Mouse (Mus musculus): ENCODE results near the gene Fev.

The Fev gene

GRCm38 (mm10) chr1:74880785-74881360, 4.3 kb downstream of the Fev start:
- DNase-seq (ENCODE audit: low spot score in 2 of 2): peak in 1 of 2 experiments; percentile 72

DNA sequence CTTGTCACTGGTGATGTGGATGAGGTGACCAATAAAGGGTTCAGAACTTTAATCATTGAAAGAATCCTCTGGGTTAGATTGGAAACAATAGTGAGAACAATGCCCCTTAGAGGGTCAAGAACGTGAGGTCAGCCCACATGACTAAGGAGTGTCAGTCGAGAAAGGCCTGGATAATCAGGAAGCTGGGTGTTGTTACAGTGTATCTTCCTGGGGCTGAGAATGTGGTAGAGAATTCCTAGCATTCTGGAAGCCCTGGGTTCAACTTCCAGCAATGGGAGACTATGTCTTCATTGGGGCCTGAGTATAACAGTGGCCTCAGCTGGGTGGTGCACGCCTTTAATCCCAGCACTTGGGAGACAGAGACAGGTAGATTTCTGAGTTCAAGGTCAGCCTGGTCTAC, 8.0 kb downstream of the Fev start:
- no peak for DNase-seq (ENCODE audit: low spot score in 2 of 2)

DNA sequence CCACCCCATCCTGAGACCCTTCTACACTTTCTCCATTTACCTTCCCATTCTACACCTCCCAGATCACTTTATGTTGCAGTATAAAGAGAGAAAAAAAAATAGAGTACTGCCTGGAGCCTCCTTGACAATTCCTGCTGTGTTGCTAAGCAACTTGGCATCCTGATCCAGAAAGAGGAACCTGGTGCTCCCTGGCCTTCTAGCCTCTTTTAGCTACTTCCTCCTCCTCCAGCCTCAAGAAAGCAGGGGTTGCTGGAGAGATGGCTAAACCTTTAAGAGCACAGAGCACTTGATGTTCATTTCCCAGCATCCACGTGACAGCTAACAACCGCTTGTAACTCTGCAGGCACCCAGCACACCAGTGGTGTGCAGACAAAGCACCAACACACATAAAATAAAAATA, 13.0 kb downstream of the Fev start:
- DNase-seq (ENCODE audit: low spot score in 2 of 2): no peak

- no peak for DNase-seq (ENCODE audit: low spot score in 2 of 2)
Observed at GRCm38 (mm10) chr1:74861783-74862182, 23.4 kb downstream of the Fev start.

- DNase-seq (ENCODE audit: low spot score in 2 of 2): no peak
Observed at GRCm38 (mm10) chr1:74859223-74859984, 25.8 kb downstream of the Fev start.

DNA sequence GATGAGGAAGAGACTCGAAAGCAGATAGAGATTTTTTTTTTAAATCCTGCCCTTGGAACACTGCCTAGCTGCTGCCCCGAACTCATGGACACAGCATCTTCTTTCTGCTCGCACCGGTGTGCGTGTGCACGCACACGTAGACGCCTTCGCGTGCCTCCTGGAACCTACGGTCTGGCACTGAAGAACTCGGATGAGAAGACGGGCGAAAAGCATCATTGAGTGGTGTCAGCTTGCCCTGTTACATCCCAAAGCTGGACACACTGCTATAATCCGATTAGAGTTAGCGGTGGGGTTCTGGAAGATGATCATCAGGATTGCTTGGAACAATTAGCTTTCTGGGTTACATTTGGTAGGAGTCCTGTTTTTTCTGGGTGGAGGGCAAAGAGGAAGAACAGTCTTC, 26.4 kb downstream of the Fev start:
- DNase-seq (ENCODE audit: low spot score in 2 of 2): no peak

- peak; percentile 76 to 85 for DNase-seq (ENCODE audit: low spot score in 2 of 2)
Observed at GRCm38 (mm10) chr1:74858171-74858719, 27.0 kb downstream of the Fev start.

DNA sequence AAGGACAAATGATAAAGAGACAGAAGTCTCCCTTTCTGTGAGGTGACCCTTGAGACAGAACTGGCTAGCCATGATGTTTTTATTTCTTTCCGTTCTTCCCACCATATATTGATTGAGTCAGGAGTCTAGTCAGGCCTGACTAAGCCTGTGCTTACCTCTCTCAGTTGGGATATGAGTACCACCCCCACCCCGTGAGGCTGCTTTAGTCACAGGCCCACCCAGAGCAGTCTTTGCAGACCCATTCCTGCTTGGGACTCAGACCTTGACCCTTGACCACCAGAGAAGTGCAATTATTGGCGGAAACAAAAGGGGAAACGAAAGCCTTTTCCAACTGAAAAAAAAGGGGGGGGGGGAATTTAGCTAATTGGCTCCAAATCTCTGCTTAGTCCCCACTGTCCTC, 27.5 kb downstream of the Fev start:
- DNase-seq (ENCODE audit: low spot score in 2 of 2): no peak

DNA sequence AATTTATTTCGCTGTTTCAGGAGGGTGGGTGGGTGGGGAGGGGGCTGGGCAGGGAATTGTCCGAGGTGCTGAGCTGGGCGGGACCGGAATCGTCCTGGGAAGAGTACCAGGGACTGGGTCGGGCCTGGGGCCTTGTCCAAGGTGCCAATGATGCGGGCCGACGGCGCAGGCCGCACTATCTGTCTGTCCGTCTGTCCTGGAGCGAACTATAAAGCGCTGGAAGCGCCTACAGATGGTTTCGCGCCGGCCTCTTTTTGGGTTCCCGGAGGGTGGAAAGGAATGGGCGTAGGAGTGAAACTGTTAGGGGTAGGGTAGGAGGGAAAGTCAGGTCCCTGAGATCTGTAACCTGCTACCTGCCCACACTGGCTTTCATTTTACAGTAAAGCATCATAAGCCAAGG, 28.0 kb downstream of the Fev start:
- DNase-seq (ENCODE audit: low spot score in 2 of 2): no peak

- DNase-seq (ENCODE audit: low spot score in 2 of 2): no peak
Observed at GRCm38 (mm10) chr1:74856791-74857190, 28.4 kb downstream of the Fev start.

DNA sequence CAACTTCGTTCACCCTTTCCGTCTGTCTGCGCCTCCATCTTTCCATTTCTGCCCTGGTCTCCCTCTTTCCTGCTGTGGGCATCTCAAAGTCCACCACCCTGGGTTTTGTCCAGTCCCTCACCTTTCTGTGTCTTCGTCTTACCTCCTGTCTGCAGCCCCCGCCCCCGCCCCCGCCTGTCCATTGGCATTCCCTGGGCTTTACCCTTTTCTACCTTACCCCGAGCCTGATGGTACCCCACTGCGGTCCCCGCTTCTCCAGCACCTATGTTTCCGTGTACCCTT, 28.8 kb downstream of the Fev start:
- DNase-seq (ENCODE audit: low spot score in 2 of 2): no peak

DNA sequence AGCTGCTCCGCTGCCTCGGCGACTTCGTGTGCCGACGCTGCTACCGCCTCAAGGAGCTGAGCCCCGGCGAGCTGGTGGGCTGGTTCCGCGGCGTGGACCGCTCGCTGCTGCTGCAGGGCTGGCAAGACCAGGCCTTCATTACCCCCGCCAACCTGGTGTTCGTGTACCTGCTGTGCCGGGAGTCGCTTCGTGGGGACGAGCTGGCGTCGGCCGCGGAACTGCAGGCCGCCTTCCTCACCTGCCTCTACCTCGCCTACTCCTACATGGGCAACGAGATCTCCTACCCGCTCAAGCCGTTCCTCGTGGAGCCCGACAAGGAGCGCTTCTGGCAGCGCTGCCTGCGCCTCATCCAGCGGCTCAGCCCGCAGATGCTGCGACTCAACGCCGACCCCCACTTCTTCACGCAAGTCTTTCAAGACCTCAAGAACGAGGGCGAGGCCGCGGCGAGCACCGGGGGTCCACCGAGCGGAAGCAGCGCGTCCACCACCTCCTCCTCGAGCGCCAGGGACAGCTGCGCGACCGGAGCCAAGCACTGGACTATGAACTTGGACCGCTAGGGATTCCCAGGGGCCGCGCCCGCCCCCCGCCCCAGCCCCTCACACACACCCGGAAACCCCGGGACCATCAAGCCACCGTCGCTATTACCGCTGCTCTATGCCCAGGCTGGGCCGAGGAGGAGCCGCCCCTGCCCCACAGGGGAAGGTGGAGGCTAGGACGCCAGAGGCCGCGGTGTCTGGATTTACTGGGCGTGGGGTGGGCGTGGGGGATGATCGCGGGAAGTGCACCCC, 29.4 kb downstream of the Fev start:
- DNase-seq (ENCODE audit: low spot score in 2 of 2): peak in 1 of 2 experiments; percentile 26

DNA sequence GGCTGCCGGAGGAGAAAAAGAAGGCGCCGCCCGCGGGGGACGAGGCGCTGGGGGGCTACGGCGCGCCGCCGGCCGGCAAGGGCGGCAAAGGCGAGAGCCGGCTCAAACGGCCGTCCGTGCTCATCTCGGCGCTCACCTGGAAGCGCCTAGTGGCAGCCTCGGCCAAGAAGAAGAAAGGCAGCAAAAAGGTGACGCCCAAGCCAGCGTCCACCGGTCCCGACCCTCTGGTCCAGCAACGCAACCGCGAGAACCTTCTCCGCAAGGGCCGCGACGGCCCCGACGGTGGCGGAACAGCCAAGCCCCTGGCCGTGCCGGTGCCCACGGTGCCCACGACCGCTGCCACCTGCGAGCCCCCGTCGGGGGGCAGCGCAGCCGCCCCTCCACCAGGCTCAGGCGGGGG, 30.1 kb downstream of the Fev start:
- DNase-seq (ENCODE audit: low spot score in 2 of 2): peak in 1 of 2 experiments; percentile 20

- DNase-seq (ENCODE audit: low spot score in 2 of 2): peak; percentile 76 to 89
Observed at GRCm38 (mm10) chr1:74854306-74855056, 30.7 kb downstream of the Fev start, which contains the start of gene Cdk5r2. Gene Cdk5r2, plus strand, starts transcription at chr1:74854934.

DNA sequence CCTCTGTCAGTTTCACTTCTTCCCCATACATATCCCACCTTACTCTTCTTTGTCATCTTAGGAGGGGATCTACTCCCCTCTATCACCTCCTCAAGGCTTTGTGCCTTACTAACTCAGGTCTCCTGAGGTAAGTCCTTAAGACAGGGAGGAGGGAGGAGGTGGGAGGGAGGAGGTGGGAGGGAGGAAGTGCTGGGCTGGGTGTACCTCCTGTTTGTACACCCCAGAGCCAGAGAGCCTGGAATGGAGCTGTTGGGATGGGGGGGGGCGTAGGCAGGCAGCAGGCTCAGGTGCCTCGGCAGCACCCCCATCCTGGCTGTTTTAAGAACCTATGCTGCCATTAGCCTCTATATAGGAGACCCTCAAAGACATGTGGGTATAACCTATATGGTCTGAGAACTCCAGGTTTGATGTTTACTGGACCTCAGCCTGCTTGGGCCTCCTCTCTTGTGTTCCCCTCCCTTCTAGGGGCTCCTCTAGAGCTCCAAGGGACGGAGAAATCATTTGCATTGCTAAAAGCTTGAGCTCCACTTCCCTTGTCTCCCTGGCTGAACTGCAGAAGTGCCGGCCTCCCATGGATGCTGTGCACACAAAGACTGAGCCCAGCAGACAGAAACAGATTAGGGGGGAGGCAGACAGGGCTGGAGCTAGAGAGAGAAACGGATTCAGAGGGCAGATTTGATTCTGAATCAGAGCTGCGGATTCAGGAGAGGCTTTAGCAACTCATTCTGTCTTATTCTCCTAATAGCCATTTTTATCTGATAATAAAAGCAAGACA, 34.0 kb downstream of the Fev start:
- no peak for DNase-seq (ENCODE audit: low spot score in 2 of 2)

GRCm38 (mm10) chr1:74850251-74850650, 35.0 kb downstream of the Fev start:
- no peak for DNase-seq (ENCODE audit: low spot score in 2 of 2)

- DNase-seq (ENCODE audit: low spot score in 2 of 2): no peak
Observed at GRCm38 (mm10) chr1:74848946-74849345, 36.3 kb downstream of the Fev start.

DNA sequence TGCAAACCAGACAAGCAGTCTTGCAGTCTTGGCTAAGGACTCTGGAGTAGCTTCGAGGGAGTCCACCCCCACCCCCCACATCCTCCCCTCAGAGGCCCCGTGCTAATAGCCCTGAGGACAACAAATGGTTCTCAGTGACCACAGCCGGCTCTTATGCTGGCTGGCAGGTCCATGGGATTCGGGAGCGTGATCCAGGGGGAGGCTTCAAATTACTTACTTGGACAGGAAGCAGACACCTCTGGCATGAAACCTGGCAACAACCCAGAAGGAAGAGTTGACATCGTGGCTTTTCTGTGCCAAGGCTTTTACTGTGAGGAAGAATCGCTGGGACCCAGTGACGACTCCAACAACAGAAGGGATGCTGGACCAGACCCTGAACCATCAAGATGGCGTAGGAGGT, 38.9 kb downstream of the Fev start:
- no peak for DNase-seq (ENCODE audit: low spot score in 2 of 2)

DNA sequence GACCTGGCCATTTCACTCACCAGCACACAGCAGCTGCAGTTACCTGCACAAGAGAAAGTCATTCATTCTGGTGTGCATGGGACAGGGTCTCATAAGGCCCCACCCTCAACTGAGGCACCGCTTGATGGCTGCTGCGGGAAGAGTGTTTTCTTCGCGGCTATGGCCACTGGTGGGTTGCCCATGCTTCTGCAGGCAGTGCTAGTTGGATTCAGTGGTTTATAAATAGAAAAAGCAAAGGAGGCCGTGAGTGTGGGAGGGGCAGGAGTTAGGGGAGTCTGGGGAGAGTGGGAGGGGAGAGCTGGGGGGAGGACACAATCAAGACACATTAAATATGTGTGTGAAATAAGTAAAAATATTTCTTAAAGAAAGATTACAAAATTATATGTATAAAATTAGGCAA, 42.1 kb downstream of the Fev start:
- DNase-seq (ENCODE audit: low spot score in 2 of 2): no peak

DNA sequence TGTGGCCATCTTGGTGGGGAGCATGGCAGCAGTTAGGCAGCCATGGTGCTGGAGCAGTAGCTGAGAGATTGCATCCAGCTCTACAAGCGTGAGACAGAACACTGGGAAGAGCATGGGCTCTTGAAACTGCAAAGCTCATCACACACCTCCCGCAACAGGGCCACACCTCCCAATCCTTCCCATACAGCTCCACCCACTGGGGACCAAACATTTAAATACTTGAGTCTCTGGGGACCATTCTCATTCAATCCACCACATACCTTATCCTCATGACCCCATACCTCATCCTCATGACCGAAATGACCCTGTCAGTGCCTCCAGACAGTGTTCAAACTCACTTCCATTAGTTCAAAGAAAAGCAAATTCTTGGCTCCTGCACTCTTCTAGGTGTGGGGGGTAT, 52.0 kb downstream of the Fev start:
- no peak for DNase-seq (ENCODE audit: low spot score in 2 of 2)
